Mouse (Mus musculus): ENCODE results near the gene Gtf2f2.

DNA sequence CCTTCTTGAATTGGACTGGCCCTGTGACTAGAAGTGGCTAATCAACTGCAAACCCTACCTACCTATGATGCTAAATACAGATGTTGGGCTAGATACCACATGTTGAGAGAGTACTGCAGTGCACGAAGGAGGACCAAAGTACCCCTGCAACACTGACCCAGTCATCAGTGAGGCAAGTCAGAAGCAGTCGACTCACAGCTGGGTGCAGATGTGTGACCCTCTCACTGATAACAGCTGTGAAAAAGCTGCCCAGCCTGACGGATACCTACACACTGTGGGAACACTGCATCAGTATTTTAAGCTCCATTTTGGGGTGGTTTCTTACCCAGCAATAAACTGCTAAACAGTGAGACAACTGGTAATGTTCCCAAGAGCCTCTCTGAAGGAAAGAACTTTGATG is 34.6 kb downstream of the Gtf2f2 start:
- no peak for TF ChIP-seq POLR2A (IDR thresholded peaks at IDR 0.05; ENCODE audit: insufficient read length, low read depth)
- TF ChIP-seq MAX (IDR thresholded peaks at IDR 0.05; ENCODE audit: low read depth) = no peak
- no peak for TF ChIP-seq TCF12 (IDR thresholded peaks at IDR 0.05; ENCODE audit: insufficient read depth, poor library complexity, severe bottlenecking)
- no peak for TF ChIP-seq USF1 (IDR thresholded peaks at IDR 0.05; ENCODE audit: low read depth)
- TF ChIP-seq POLR2AphosphoS2 (IDR thresholded peaks at IDR 0.05; ENCODE audit: insufficient read length, low read depth) = no peak
- TF ChIP-seq CEBPB (IDR thresholded peaks at IDR 0.05; ENCODE audit: insufficient read depth, poor library complexity, severe bottlenecking) = no peak
- TF ChIP-seq REST (IDR thresholded peaks at IDR 0.05; ENCODE audit: insufficient read depth, insufficient read length) = no peak
